Mouse (Mus musculus) splenic B cell, adult 2 months (primary cell): ENCODE measurements around the gene Ccdc151.

ENCODE experiments used
- DNase-seq: peaks from one replicate; pipeline ENCODE4 v3.0.0-alpha.2; 2011; ENCODE audit warnings: low read depth, low spot score
- H3K27me3 ChIP-seq: 2 replicates; pipeline ENCODE4 v1.6.1; 2012; ENCODE audit warnings: mild to moderate bottlenecking, low read length, moderate library complexity, mixed read lengths; ENCODE audit not compliant: control insufficient read depth, poor library complexity, insufficient read depth, severe bottlenecking
- H3K36me3 ChIP-seq: 2 replicates; pipeline ENCODE4 v1.6.1; 2012; ENCODE audit warnings: mild to moderate bottlenecking, low read length, moderate library complexity, mixed read lengths; ENCODE audit not compliant: control insufficient read depth, poor library complexity, insufficient read depth, severe bottlenecking

Gene Ccdc151

GRCm38 (mm10) chr9:21955570-21956281, 46.7 kb downstream of the Ccdc151 start, which contains the start of gene Swsap1:
TSS of gene Swsap1 (plus strand) at chr9:21955755.
- no peaks in the 10 kb centered on the region for H3K36me3 ChIP-seq
- DNase-seq = peak; percentile 99
- H3K27me3 ChIP-seq = no peaks in the 10 kb centered on the region

GRCm38 (mm10) chr9:21955225-21955569, 47.2 kb downstream of the Ccdc151 start:
- H3K27me3 ChIP-seq = no peaks in the 10 kb centered on the region
- H3K36me3 ChIP-seq = no peaks in the 10 kb centered on the region
- DNase-seq = no peak

GRCm38 (mm10) chr9:21954635-21955034, 47.8 kb downstream of the Ccdc151 start:
- no peaks in the 10 kb centered on the region for H3K27me3 ChIP-seq
- no peak for DNase-seq
- H3K36me3 ChIP-seq = no peaks in the 10 kb centered on the region

DNA sequence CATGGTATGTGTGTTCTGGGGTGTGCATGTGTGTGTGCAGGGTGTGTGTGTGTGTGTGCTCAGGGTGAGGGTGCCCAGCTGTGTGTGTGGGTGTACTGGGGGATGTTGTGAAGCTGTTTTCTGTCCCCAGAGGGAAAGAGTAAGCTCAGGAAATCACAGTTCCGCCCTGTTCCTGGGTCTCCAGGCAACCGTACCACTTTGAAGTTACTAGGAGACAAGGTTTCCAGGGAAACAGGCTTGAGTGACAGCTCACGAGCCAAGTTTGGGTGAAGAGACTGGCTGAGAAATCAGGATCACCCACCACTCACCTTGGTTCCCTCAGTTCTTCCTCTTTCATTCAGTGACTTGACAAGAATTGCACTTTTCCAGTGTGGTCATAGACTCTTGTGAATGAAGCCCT, 48.8 kb downstream of the Ccdc151 start:
- no peaks in the 10 kb centered on the region for H3K36me3 ChIP-seq
- DNase-seq = no peak
- H3K27me3 ChIP-seq = no peaks in the 10 kb centered on the region

GRCm38 (mm10) chr9:21951977-21952376, 50.5 kb downstream of the Ccdc151 start:
- no peaks in the 10 kb centered on the region for H3K36me3 ChIP-seq
- DNase-seq = peak; percentile 34
- H3K27me3 ChIP-seq = no peaks in the 10 kb centered on the region; the same call in 1 of the 2 replicates

- no peaks in the 10 kb centered on the region for H3K36me3 ChIP-seq
- peak; percentile 77 for DNase-seq
Observed at GRCm38 (mm10) chr9:21950322-21950721, 52.1 kb downstream of the Ccdc151 start.

DNA sequence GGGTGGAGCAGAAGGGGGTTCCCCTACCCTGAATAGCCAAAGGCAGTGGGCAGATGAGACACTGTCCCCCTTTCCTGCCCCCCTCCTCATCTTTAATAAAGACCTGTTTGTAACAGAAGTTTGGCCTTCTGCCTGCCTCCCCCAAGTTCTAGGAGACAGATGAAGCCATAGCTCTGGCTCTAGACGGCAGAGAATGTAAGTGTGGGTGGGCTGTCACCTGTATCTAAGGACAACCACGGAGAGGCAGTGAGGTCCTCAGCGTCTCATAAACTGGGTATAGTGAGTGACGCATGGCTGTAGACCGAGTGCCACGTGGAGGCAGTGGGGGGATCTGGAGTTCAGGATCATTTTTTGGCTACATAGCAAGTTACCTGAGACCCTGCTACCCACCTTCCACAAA, 53.6 kb downstream of the Ccdc151 start:
- no peaks in the 10 kb centered on the region for H3K36me3 ChIP-seq
- no peak for DNase-seq
- no peaks in the 10 kb centered on the region; the same call in 1 of the 2 replicates for H3K27me3 ChIP-seq

More at GRCm38 (mm10) chr9:21950322-21950721, 52.1 kb downstream of the Ccdc151 start:
- H3K27me3 ChIP-seq = no peaks in the 10 kb centered on the region; the same call in 1 of the 2 replicates

DNA sequence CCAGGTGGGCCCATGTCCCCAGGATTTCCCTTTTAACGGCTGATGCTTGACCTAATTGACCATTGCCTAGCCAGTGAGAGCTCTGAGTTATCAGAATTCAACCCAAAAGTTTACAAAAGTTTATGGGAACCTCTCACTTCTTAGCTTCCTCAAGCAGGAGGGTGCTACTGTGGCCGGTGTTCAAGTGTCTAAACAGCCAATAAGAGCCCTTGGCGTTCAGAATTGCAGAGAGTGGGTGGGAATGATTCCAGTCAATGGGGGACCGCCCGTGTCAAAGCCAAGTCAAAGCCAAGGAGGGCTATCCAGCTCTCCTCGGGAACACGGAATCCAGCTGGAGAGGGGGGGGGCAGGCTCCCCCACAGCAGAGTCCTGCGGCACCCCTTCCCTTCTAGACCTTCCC, 54.3 kb downstream of the Ccdc151 start:
- H3K27me3 ChIP-seq = no peaks in the 10 kb centered on the region; the same call in 1 of the 2 replicates
- H3K36me3 ChIP-seq = no peaks in the 10 kb centered on the region
- DNase-seq = no peak

- no peak for DNase-seq
- H3K36me3 ChIP-seq = no peaks in the 10 kb centered on the region
- H3K27me3 ChIP-seq = no peaks in the 10 kb centered on the region; the same call in 1 of the 2 replicates
Observed at GRCm38 (mm10) chr9:21947540-21948130, 54.8 kb downstream of the Ccdc151 start.

GRCm38 (mm10) chr9:21944267-21944666, 58.2 kb downstream of the Ccdc151 start:
- no peak for DNase-seq
- H3K27me3 ChIP-seq = no peaks in the 10 kb centered on the region; the same call in 1 of the 2 replicates
- H3K36me3 ChIP-seq = no peaks in the 10 kb centered on the region

- no peaks in the 10 kb centered on the region; the same call in 1 of the 2 replicates for H3K27me3 ChIP-seq
- H3K36me3 ChIP-seq = no peaks in the 10 kb centered on the region
- no peak for DNase-seq
Observed at GRCm38 (mm10) chr9:21943638-21944037, 58.8 kb downstream of the Ccdc151 start.

- no peak for DNase-seq
- Histone ChIP-seq H3K36me3 (no peaks in the 10 kb centered on the region), H3K27me3 (no peaks in the 10 kb centered on the region; the same call in 1 of the 2 replicates)
Observed at GRCm38 (mm10) chr9:21943046-21943445, 59.4 kb downstream of the Ccdc151 start.
